Mouse (Mus musculus): Measurements from ENCODE around the gene Mturn.

- TF ChIP-seq CTCF (conservative IDR thresholded peaks at IDR 0.05; ENCODE audit: insufficient read depth, insufficient read length, low read depth, low read length) (no peak), POLR2A (IDR thresholded peaks at IDR 0.05; ENCODE audit: low read depth, low read length) (no peak)
Observed at GRCm38 (mm10) chr6:54639877-54640276, 41.5 kb upstream of the Mturn start.

All from kidney, adult 2 months (tissue).